Mouse (Mus musculus) hindbrain, embryonic 15.5 days (tissue): ENCODE data around the gene Rragb. TPM values are rescaled to one million over a fixed set of nuclear protein-coding genes. Genes with fewer than 3 reads are reported as not detected.
"Not testable (repeated sequence)": the region's sequence is repeated elsewhere in the genome, so short reads cannot be mapped to it uniquely, and the experiment has no call there.

Source experiments
- ATAC-seq: fragments of 200-750 bp; cut with Nextera tagmentation; 2 replicates; pipeline ENCODE4 v1.8.0; 2017; ENCODE audit warnings: low read depth, moderate number of reproducible peaks, moderate TSS enrichment; ENCODE audit not compliant: low FRiP score
- H3K27ac ChIP-seq: fragments of 300-500 bp; sonication (generic); replicated peaks from 2 replicates; pipeline ENCODE4 v1.5.1; 2015; ENCODE audit warnings: mild to moderate bottlenecking, inconsistent platforms
- H3K27me3 ChIP-seq: fragments of 300-500 bp; sonication (generic); 2 replicates; pipeline ENCODE4 v1.6.1; 2015; ENCODE audit warnings: control low read depth, inconsistent platforms
- H3K36me3 ChIP-seq: fragments of 300-500 bp; sonication (generic); 2 replicates; pipeline ENCODE4 v1.6.1; 2015; ENCODE audit warnings: control low read depth, inconsistent platforms
- H3K4me1 ChIP-seq: fragments of 300-500 bp; sonication (generic); replicated peaks from 2 replicates; pipeline ENCODE4 v1.6.1; 2015; ENCODE audit warnings: control low read depth, inconsistent platforms
- H3K4me2 ChIP-seq: fragments of 300-500 bp; sonication (generic); 2 replicates; pipeline ENCODE4 v1.6.1; 2015; ENCODE audit warnings: moderate library complexity, mild to moderate bottlenecking, inconsistent platforms
- H3K4me3 ChIP-seq: fragments of 300-500 bp; sonication (generic); 2 replicates; pipeline ENCODE4 v1.5.1; 2015; ENCODE audit warnings: mild to moderate bottlenecking, inconsistent platforms
- H3K9ac ChIP-seq: fragments of 300-500 bp; sonication (generic); 2 replicates; pipeline ENCODE4 v1.6.1; 2015; ENCODE audit warnings: inconsistent platforms
- H3K9me3 ChIP-seq: fragments of 300-500 bp; sonication (generic); 2 replicates; pipeline ENCODE4 v1.6.1; 2016; ENCODE audit warnings: control low read depth, inconsistent platforms
- WGBS: fragments of 180-500 bp; shearing (Covaris S2); methylation state at CpG from one replicate; pipeline ENCODE4 v1.1.7; 2015; 5-methylcytosine and 5-hydroxymethylcytosine counted together
- polyA plus RNA-seq: library from polyadenylated mRNA; unstranded; fragments of >200 nt; fragmentation: Nextera tagmentation; extraction: Ambion mirVana; gene quantifications from 2 replicates; pipeline ENCODE4 v1.2.1, GENCODE M21; 2015

Rragb gene
- 6.4 and 10.5 TPM in 2 replicates for polyA plus RNA-seq

DNA sequence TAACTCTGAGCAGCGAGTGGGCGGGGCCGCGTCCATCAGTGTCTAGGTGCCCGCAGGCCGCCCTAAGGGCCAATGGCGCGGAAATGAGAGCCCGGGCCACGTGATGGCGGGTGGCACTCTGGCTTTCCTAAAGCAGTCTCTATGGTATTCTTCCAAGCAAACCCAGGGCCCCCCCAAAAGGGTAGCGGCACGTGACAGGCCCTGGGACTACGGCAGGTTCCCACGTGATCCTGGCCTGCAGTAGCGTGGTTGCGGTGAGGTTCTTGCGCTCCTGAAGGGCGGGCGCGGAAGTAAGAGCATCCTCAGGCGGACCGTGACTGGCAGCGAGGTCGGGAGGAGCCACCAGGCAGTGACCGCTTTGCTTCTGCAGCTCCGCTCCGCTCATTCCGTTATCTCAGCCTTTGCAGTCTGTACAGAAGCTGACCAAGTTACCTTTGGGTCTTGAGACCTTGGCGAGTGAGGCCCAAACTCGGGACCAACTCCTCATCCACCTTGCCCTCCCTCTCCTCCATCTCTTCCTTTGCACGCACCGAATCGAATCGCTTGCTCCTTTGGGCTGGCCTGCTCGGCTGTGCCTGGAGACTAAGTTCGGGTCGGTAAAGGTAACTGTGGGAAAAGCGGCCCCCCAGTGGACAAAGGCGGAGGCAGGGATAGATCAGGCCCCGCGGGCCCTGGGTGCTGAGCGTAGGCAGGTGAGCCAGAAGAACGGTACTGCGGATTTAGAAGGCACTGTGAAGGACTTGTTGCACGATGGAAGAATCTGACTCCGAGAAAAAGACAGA lies at the start of gene Rragb:
Rragb (plus strand) TSS at position 248 of the 782 bp plus-strand sequence.
- H3K4me1 ChIP-seq: no peaks in the 10 kb centered on the region
- WGBS: 22% methylated on average over 47 of the region's 47 CpGs
- peak within 1 kb of the TSS; percentile 57 for H3K9ac ChIP-seq
- H3K4me2 ChIP-seq: peak within 1 kb of the TSS; percentile 58
- H3K36me3 ChIP-seq: no peaks in the 10 kb centered on the region
- H3K27ac ChIP-seq: peak within 1 kb of the TSS; percentile 68
- H3K27me3 ChIP-seq: 0 out of 2 replicates have a peak, but pooled peaks cover 2% of the 10 kb centered on the region
- peak within 1 kb of the TSS; percentile 61 for H3K4me3 ChIP-seq
- no peaks in the 10 kb centered on the region for H3K9me3 ChIP-seq
- peak; percentile 99 for ATAC-seq

DNA sequence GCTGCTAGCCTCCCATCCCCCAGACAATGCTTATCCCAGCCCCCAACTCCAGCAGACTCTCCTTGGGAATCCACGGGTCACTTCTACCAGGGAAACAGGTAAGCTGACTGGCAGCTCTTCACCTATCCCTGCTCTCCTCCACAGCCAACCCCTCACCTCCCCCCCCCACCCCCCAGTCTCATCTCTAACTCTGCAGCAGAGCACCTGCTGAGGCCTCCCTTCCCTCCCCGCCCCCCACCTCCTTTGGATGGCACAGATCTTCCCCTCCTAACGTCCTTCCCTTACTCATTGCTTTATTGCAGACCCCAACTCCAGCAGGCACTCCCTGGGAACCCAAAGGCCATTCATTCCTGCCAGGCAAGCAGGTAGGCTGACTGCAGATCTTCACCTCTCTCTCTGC lies 21.3 kb upstream of the Rragb start, which contains the start of gene Foxr2:
Foxr2 (plus strand) TSS at position 301 of the 400 bp plus-strand sequence.
- Histone ChIP-seq H3K4me1 (no peaks in the 10 kb centered on the region), H3K9me3 (no peaks in the 10 kb centered on the region), H3K4me2 (no peak within 1 kb of the TSS), H3K9ac (no peak within 1 kb of the TSS), H3K27ac (no peak within 1 kb of the TSS), H3K4me3 (no peak within 1 kb of the TSS), H3K27me3 (no peaks in the 10 kb centered on the region), H3K36me3 (no peaks in the 10 kb centered on the region)
- 2% methylated on average over 3 of the region's 3 CpGs for WGBS
- ATAC-seq: no peak

DNA sequence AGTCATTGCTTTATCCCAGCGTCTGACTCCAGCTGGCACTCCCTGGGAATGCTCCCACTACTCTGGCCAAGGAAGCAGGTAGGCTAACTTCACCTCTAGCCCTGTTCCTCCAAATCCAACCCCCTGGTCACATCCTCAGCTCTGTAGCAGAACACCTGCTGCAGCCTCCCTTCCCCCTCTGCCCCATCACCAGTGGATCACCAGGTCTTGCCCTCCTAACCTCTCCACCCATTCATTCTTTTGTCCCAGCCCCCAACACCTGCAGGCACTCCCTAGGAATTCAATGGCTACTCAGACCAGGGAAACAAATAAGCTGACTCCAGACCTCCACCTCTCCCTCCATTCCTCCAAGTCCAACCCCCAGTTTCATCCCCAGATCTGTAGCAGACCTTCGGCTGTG lies 20.8 kb upstream of the Rragb start:
- Histone ChIP-seq H3K4me1 (no peaks in the 10 kb centered on the region), H3K9ac (no peak overlapping the region), H3K4me2 (no peak overlapping the region), H3K9me3 (no peaks in the 10 kb centered on the region), H3K36me3 (no peaks in the 10 kb centered on the region), H3K4me3 (no peak overlapping the region), H3K27ac (no peak overlapping the region), H3K27me3 (no peaks in the 10 kb centered on the region)
- 38% methylated on average over 2 of the region's 2 CpGs for WGBS
- ATAC-seq: no peak

DNA sequence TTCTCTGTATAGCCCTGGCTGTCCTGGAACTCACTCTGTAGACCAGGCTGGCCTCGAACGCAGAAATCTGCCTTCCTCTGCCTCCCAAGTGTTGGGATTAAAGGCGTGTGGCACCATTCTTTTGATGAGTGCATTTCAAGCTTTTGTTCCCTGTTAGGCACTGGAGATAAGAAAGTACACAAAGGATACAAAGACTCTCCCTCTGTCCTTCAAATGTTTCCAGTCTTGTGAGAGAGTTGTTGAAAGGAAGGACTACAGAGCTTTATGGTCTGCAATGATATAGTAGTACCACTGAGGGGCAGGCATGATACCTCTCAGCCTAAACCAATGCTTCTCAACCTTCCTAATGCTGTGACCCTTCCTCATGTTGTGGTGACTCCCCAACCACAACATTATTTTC lies 2.9 kb downstream of the Rragb start:
- ATAC-seq: no peak
- H3K4me3 ChIP-seq: no peak overlapping the region
- WGBS: 62% methylated on average over 3 of the region's 3 CpGs

DNA sequence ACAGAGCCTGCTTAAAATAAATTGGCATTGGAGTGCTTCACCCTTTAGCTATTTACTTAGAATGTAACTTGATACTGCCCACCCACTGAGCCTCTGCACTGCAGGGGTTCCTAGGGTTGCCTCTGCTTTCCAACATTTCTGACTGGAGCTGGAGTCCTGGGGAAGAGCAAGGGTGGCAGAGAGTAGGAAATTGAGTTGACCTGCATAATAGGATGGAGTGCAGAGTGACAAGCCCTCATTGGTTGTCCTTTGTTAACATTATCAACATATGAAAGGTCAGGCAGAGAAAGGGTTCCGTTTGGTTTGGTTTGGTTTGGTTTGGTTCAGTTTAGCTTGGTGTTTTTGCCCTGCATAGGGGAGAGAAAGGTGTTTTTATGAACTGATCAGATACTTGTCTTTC lies 12.0 kb downstream of the Rragb start:
- H3K27ac ChIP-seq: no peak overlapping the region
- H3K4me1 ChIP-seq: no peaks in the 10 kb centered on the region
- WGBS: 18% methylated on average over 1 of the region's 1 CpGs
- no peaks in the 10 kb centered on the region for H3K36me3 ChIP-seq
- no peak overlapping the region for H3K4me3 ChIP-seq
- ATAC-seq: no peak
- H3K4me2 ChIP-seq: no peak overlapping the region
- H3K9me3 ChIP-seq: no peaks in the 10 kb centered on the region
- no peak overlapping the region for H3K9ac ChIP-seq
- no peaks in the 10 kb centered on the region for H3K27me3 ChIP-seq

More for the DNA sequence above, 2.9 kb downstream of the Rragb start:
- no peak overlapping the region for H3K27ac ChIP-seq
- H3K36me3 ChIP-seq: no peaks in the 10 kb centered on the region
- H3K9me3 ChIP-seq: no peaks in the 10 kb centered on the region
- H3K9ac ChIP-seq: no peak overlapping the region
- no peaks in the 10 kb centered on the region for H3K27me3 ChIP-seq
- H3K4me1 ChIP-seq: no peaks in the 10 kb centered on the region
- H3K4me2 ChIP-seq: no peak overlapping the region

DNA sequence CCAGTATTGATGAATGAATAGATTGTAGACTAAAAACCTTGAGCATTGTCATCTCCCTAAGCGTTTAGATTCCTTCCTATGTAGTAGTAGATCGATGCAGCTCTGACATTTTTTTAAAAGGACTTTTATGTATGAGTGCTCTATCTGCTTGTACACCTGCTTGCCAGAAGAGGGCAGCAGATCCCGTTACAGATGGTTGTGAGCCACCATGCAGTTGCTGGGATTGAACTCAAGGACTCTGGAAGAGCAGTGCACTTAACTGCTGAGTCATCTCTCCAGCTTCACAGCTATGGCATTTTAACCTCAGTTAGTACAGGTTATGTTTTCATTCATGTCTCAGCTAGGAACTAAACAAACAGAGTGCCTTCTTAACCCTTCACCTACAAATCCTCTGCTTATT lies 15.5 kb downstream of the Rragb start:
- ATAC-seq: no peak
- no peak overlapping the region for H3K4me2 ChIP-seq

DNA sequence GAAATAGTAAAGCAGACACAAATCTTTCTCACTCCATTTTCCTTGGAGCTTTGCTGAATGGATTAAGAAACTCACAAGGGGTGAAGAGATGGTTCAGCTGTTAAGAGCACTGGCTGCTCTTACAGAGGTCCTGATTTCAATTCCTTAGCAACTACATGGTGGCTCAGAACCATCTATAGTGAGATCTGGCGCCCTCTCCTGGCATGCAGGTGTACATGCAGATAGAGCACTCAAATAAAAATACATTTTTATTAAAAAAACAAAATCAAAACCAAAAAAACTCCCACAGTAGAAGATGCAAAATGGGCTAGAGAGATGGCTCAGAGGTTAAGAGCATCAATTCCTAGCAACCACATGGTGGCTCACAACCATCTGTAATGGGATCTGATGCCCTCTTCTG lies 35.0 kb downstream of the Rragb start:
- H3K4me2 ChIP-seq: no peak overlapping the region
- H3K9me3 ChIP-seq: no peaks in the 10 kb centered on the region
- no peaks in the 10 kb centered on the region for H3K27me3 ChIP-seq
- 14% methylated on average over 1 of the region's 1 CpGs for WGBS
- no peak for ATAC-seq
- no peaks in the 10 kb centered on the region for H3K4me1 ChIP-seq
- H3K27ac ChIP-seq: no peak overlapping the region
- no peak overlapping the region for H3K9ac ChIP-seq
- no peaks in the 10 kb centered on the region for H3K36me3 ChIP-seq
- no peak overlapping the region for H3K4me3 ChIP-seq

More for the DNA sequence above, 15.5 kb downstream of the Rragb start:
- 60% methylated on average over 3 of the region's 3 CpGs for WGBS
- Histone ChIP-seq H3K9ac (no peak overlapping the region), H3K4me3 (no peak overlapping the region), H3K9me3 (no peaks in the 10 kb centered on the region), H3K36me3 (no peaks in the 10 kb centered on the region), H3K4me1 (no peaks in the 10 kb centered on the region), H3K27ac (no peak overlapping the region), H3K27me3 (no peaks in the 10 kb centered on the region)

DNA sequence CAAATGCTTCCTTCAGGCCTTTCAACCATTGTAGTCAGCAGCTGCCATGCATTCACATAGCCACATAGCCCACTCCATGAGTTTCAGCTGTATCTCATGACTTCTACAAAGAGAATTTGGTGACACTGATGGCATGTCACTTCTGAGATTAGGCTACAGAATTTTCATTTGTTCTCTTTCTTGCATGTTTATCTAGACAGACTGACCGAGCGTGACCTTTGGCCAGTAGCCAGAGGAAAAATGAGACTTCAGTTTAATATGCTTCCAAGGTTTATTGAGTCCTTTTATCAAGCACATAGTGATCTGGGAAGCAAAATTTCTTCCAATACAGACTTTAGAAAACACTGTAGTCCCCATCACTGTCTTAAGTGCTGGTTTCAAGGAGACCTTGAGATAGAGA lies 42.4 kb downstream of the Rragb start:
- Histone ChIP-seq H3K27me3 (no peaks in the 10 kb centered on the region), H3K9me3 (no peaks in the 10 kb centered on the region), H3K4me1 (no peaks in the 10 kb centered on the region), H3K4me2 (no peak overlapping the region), H3K27ac (no peak overlapping the region), H3K9ac (no peak overlapping the region), H3K36me3 (no peaks in the 10 kb centered on the region), H3K4me3 (no peak overlapping the region)
- WGBS: 84% methylated on average over 2 of the region's 2 CpGs
- no peak for ATAC-seq

DNA sequence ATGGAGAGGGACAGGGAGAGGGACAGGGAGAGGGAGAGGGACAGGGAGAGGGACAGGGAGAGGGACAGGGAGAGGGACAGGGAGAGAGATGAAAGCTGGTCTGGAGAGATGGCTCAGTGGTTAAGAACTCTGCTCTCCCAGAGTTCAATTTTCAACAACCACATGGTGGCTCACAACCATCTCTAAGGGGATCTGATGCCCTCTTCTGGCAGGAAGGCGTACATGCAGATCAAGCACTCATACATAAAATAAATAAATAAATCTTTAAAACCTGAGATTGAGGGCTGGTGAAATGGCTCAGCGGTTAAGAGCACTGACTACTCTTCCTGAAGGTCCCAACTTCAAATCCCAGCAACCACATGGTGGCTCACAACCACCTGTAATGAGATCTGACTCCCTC lies 59.4 kb downstream of the Rragb start:
- not testable (repeated sequence) for H3K9ac ChIP-seq, H3K4me1 ChIP-seq, H3K4me3 ChIP-seq, H3K36me3 ChIP-seq, ATAC-seq, H3K9me3 ChIP-seq, H3K27me3 ChIP-seq, H3K4me2 ChIP-seq, H3K27ac ChIP-seq
- 88% methylated on average over 2 of the region's 2 CpGs for WGBS

DNA sequence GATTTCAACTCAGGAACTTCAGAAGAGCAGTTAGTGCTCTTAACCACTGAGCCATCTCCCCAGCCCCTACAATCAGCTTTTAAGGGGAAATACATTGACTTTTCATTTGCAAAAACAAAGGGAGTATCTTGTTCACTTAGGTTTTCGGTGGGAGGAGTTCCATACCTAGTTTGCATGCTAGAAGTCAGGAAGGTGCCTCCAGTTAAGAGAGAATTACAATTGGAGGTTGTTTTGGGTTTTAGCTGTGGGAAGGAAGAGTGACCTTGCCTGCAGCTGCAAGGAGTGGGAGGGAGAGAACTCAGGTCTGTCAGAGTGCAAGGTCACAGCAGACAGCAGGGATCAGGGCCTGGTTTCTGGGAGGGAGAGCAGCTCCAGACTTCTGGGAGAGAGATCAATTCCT lies 71.3 kb downstream of the Rragb start:
- Histone ChIP-seq H3K27ac (no peak overlapping the region), H3K27me3 (no peaks in the 10 kb centered on the region), H3K9me3 (no peaks in the 10 kb centered on the region), H3K4me2 (no peak overlapping the region), H3K4me1 (no peaks in the 10 kb centered on the region), H3K36me3 (no peaks in the 10 kb centered on the region), H3K4me3 (no peak overlapping the region), H3K9ac (no peak overlapping the region)
- ATAC-seq: no peak
- WGBS: 58% methylated on average over 1 of the region's 1 CpGs
